Mouse (Mus musculus) forebrain, embryonic 14.5 days (tissue): ENCODE measurements at regions not wholly inside any gene's neighbourhood (a gene's known extent, or its start where the extent isn't known, plus 50 kb on each side); places are given as distances from the start of the nearest gene placed in this dataset.
A peak's percentile ranks its signal among the peaks of the same experiment; 100 is the strongest.

Experiments used
- ATAC-seq: fragments of 200-750 bp; cut with Nextera tagmentation; 2 replicates; pipeline ENCODE4 v1.8.0; 2017; ENCODE audit warnings: mild to moderate bottlenecking, moderate library complexity
- DNase-seq: peaks from one replicate; pipeline ENCODE4 v3.0.0-alpha.2; 2015; ENCODE audit warnings: low spot score
- H3K27ac ChIP-seq: fragments of 300-500 bp; sonication (generic); 2 replicates; pipeline ENCODE4 v1.5.1; 2014; ENCODE audit warnings: low read depth, mild to moderate bottlenecking, control low read depth, low read length, moderate library complexity
- H3K27me3 ChIP-seq: fragments of 300-500 bp; sonication (generic); replicated peaks from 2 replicates; pipeline ENCODE4 v1.6.1; 2014; ENCODE audit warnings: low read length, control low read depth, mixed read lengths; ENCODE audit not compliant: control insufficient read depth, insufficient read depth
- H3K36me3 ChIP-seq: fragments of 300-500 bp; sonication (generic); 2 replicates; pipeline ENCODE4 v1.6.1; 2014; ENCODE audit warnings: low read length, control low read depth; ENCODE audit not compliant: control insufficient read depth, insufficient read depth
- H3K4me1 ChIP-seq: fragments of 300-500 bp; sonication (generic); 2 replicates; pipeline ENCODE4 v1.6.1; 2014; ENCODE audit warnings: antibody characterized with exemption, low read length, control low read depth; ENCODE audit not compliant: control insufficient read depth, insufficient read depth
- H3K4me2 ChIP-seq: fragments of 300-500 bp; sonication (generic); 2 replicates; pipeline ENCODE4 v1.6.1; 2014; ENCODE audit warnings: mild to moderate bottlenecking, control low read depth, low read length
- H3K4me3 ChIP-seq: fragments of 300-500 bp; sonication (generic); 2 replicates; pipeline ENCODE4 v1.5.1; 2014; ENCODE audit warnings: low read depth, low read length, control low read depth
- H3K9ac ChIP-seq: fragments of 300-500 bp; sonication (generic); 2 replicates; pipeline ENCODE4 v1.6.1; 2014; ENCODE audit warnings: mild to moderate bottlenecking, low read length, control low read depth, moderate library complexity
- H3K9me3 ChIP-seq: fragments of 300-500 bp; sonication (generic); replicated peaks from 2 replicates; pipeline ENCODE4 v1.6.1; 2016; ENCODE audit warnings: low read length, control low read depth, mixed read lengths; ENCODE audit not compliant: control insufficient read depth
- WGBS: fragments of 180-500 bp; shearing (Covaris S2); extraction: QIAGEN DNeasy Blood & Tissue Kit; methylation state at CpG from one replicate; pipeline ENCODE4 v1.1.7; 2014; 5-methylcytosine and 5-hydroxymethylcytosine counted together

DNA sequence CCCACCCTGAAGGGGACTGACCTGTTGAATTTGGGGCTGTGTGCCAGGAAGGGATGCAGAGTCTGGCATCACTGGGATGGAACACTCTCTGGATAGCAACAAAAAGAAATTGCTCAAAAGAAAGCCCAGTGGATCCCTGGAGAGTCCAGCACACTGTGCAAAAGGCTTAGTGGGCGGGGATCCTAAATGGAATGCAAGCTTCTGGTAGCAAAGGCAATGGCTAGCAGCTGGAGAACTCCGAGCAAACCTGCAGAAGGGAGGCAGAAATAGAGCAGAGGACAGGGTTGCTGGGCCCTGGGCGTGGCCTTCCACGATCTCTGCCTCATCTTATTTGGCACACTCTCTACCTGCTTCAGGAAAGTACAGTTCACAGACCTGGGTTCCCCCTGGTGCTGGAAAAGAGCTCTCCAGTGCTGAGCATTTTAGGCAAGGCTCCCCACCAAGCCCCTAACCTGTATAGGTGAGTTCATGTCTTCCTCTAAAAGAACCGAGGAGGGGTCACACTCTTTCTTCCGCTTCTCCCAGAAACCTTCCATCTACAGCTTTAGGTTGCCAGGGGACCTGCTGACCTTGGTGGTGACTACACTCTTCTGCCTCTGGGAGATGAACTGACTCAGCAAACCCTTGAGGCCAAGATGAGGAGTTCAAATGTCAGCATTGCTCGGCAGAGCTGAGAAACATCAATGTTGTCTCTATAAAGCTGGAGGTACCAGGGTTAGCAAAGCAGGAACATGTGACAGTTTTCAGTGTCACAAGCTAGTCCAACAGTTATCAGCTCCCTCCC lies 112.6 kb upstream of the Slc44a1 start:
- Histone ChIP-seq H3K4me3 (no peak overlapping the region), H3K27ac (no peak overlapping the region), H3K36me3 (no peaks in the 10 kb centered on the region), H3K4me1 (no peaks in the 10 kb centered on the region), H3K27me3 (no peaks in the 10 kb centered on the region), H3K9me3 (no peaks in the 10 kb centered on the region), H3K9ac (no peak overlapping the region), H3K4me2 (no peak overlapping the region)
- WGBS, result 60% methylated on average over 7 of the region's 7 CpGs
- peak; percentile 22 for DNase-seq
- ATAC-seq, result peak; percentile 34; the same call in 1 of the 2 replicates

DNA sequence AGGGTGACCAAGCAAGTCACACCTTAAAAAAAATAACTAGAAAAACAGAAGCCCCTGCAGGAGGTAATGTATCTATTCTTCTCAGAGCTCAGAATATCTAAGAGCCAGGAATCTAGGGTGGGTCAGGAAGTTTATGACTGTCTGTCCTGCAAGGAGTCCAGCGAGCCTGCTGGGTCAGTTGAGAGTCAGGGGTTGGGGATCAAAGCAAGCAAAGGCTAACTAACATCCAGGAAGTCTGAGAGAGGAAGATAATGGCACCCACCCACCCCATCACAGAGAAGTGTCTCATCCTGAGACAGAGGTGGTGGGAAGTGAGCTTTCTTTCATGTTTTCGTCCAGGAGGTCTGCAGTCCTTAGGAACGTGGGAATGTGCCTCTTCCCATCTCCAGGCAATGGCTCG lies 116.4 kb upstream of the Slc44a1 start:
- no peak for DNase-seq
- Histone ChIP-seq H3K4me3 (no peak overlapping the region), H3K36me3 (no peaks in the 10 kb centered on the region), H3K9me3 (no peaks in the 10 kb centered on the region), H3K4me1 (no peaks in the 10 kb centered on the region), H3K4me2 (no peak overlapping the region), H3K9ac (no peak overlapping the region), H3K27me3 (no peaks in the 10 kb centered on the region), H3K27ac (no peak overlapping the region)
- ATAC-seq, result no peak
- WGBS, result 87% methylated on average over 4 of the region's 4 CpGs

DNA sequence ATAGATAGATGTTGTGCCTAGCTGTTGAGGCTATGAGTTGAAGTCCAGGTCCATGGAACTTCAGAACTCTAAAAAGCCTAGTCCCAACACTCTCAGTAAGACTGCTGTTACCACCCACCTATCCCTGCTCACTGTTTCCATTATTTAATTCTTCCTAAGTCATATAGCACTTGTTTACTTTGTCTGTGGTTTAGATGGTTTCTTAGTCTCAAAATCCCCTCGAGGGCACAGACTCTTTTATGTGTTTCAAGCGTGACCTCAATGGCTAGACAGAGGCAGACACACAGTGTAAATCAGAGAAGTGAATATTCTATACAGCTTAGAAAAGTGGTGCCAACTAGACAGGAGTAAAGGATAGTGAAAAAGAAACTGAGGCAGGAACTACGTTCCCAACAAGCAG lies 117.0 kb upstream of the Slc44a1 start:
- H3K9ac ChIP-seq, result no peak overlapping the region
- no peaks in the 10 kb centered on the region for H3K27me3 ChIP-seq
- DNase-seq, result no peak
- ATAC-seq, result no peak
- H3K4me3 ChIP-seq, result no peak overlapping the region
- no peaks in the 10 kb centered on the region for H3K4me1 ChIP-seq
- 83% methylated on average over 3 of the region's 3 CpGs for WGBS
- H3K4me2 ChIP-seq, result no peak overlapping the region
- no peaks in the 10 kb centered on the region for H3K36me3 ChIP-seq
- H3K9me3 ChIP-seq, result no peaks in the 10 kb centered on the region
- no peak overlapping the region for H3K27ac ChIP-seq

DNA sequence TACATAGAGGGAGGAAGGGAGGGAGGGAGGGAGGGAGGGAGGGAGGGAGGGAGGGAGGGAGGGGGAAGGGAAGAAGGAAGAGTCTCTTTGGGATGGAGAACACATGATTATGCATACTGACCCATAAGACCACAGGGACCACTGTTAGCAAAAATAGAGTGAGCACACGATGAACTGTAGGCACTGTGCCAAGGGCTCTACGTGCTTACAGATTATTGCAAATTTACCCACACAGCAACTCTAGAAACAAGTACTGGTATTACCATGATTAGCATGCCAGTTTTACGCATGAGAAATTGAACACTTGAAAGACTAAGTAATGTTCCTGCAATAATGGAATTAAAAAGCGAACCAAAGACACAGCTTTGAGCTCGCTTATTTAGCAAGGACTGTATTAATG lies 117.7 kb upstream of the Slc44a1 start:
- H3K9ac ChIP-seq, result no peak overlapping the region
- DNase-seq (peak; percentile 22), ATAC-seq (no peak)
- no peaks in the 10 kb centered on the region for H3K36me3 ChIP-seq
- no peak overlapping the region for H3K4me2 ChIP-seq
- H3K27me3 ChIP-seq, result no peaks in the 10 kb centered on the region
- no peaks in the 10 kb centered on the region for H3K9me3 ChIP-seq
- H3K27ac ChIP-seq, result no peak overlapping the region
- no peak overlapping the region for H3K4me3 ChIP-seq
- 58% methylated on average over 5 of the region's 5 CpGs for WGBS
- peaks cover 3% of the 10 kb centered on the region; the same call in 1 of the 2 replicates for H3K4me1 ChIP-seq

DNA sequence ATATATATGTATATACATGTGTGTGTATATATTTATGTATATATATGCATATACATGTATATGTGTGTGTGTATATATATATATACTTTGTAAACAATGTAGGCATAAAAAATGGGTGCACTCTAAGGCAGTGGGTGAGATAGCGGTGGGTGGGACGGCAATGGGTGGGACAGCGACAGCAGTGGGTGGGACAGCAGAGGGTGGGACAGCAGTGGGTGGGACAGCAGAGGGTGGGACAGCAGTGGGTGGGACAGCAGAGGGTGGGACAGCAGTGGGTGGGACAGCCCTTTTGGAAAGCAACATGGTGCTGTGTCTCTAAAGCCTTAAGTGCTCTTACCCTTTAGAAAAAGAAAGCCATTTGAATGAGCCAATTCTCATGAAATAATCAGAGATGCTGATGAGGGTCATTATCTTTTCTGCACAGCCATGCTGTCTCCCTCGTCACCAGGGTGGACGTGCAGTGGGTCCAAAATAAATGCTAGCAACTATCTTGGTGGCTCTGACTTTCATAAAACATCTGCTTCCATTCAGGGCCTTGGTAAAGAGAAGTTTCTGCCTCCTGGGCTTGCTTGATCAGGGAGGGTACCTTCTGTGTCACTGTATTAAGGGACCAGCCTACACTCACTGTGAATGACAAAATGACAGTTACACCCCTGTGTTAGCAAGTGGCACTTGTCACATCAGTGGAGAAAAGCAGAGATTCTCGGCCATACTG lies 119.3 kb upstream of the Slc44a1 start:
- H3K4me1 ChIP-seq, result peaks cover 13% of the 10 kb centered on the region; the same call in 1 of the 2 replicates
- no peak overlapping the region for H3K4me2 ChIP-seq
- H3K36me3 ChIP-seq, result no peaks in the 10 kb centered on the region
- H3K27me3 ChIP-seq, result no peaks in the 10 kb centered on the region
- no peak overlapping the region for H3K27ac ChIP-seq
- ATAC-seq (peak; percentile 63), DNase-seq (peak; percentile 60)
- H3K4me3 ChIP-seq, result no peak overlapping the region
- WGBS, result 63% methylated on average over 6 of the region's 6 CpGs
- no peak overlapping the region for H3K9ac ChIP-seq
- H3K9me3 ChIP-seq, result no peaks in the 10 kb centered on the region

DNA sequence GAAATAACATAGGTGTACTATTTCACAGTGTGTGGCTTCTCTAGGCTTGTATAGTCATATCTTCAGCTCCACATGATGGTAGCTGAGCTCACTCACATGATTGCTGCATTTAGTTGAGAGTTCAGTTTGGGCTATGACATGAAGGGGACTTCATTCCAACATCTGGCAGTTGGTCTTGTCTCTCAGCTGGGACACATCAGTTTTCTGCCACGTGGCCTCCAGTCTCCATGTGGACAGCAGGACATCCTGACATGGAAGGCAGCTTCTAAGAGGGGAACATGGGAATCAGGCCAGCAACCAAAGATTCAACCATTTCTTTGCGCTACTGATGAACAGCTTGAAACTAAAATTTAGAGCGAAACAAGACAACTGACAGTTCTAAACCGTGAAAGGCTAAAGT lies 121.2 kb upstream of the Slc44a1 start:
- H3K9ac ChIP-seq, result no peak overlapping the region
- H3K4me1 ChIP-seq, result peaks cover 15% of the 10 kb centered on the region; the same call in 1 of the 2 replicates
- H3K4me3 ChIP-seq, result no peak overlapping the region
- DNase-seq (no peak), ATAC-seq (no peak)
- no peaks in the 10 kb centered on the region for H3K9me3 ChIP-seq
- no peak overlapping the region for H3K4me2 ChIP-seq
- H3K27ac ChIP-seq, result no peak overlapping the region
- WGBS, result 93% methylated on average over 4 of the region's 4 CpGs
- no peaks in the 10 kb centered on the region for H3K36me3 ChIP-seq
- H3K27me3 ChIP-seq, result no peaks in the 10 kb centered on the region

DNA sequence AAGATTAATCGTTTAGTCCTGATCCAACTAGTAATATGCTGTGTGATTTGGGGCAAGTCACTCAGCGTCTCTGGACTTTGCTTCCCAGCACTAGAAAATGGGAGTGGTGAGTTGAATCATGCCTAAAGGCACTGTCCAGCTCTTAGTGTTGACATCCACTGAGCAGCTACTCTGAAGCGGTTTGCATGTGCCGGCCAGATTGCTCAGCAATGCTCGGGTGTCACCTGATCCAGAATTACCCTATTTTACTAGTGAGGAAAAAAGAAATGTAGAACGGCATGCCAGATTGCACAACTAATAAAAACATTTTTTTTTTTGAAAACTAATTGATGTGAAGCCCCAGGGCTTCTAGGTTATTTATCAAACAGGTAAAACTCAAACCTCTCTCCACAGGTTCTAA lies 122.0 kb upstream of the Slc44a1 start:
- H3K4me3 ChIP-seq, result no peak overlapping the region
- H3K9me3 ChIP-seq, result no peaks in the 10 kb centered on the region
- H3K4me1 ChIP-seq, result peaks cover 15% of the 10 kb centered on the region; the same call in 1 of the 2 replicates
- WGBS, result 86% methylated on average over 6 of the region's 6 CpGs
- ATAC-seq, result no peak
- peak overlapping the region; percentile 65; the same call in 1 of the 2 replicates for H3K27ac ChIP-seq
- no peak overlapping the region for H3K4me2 ChIP-seq
- H3K27me3 ChIP-seq, result no peaks in the 10 kb centered on the region
- no peak for DNase-seq
- H3K36me3 ChIP-seq, result no peaks in the 10 kb centered on the region
- H3K9ac ChIP-seq, result no peak overlapping the region

DNA sequence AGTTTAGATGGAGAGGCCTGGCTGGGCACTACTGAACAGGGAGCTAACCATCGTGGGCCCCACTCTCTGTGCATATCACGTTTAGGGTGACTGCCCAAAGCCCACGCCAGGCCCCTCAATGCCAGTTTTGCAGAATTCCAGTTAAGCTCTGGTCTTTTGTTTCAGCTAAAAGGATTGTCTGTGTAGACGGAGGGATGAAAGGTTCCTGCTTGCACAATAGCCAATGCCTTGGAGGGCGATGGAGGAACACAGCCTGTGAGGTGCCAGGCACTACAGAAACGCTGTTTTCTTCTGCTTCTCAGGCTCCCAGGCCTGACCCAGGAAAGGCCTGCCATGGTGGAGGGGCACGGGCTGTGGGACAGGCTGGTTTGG lies 122.8 kb upstream of the Slc44a1 start:
- Histone ChIP-seq H3K27me3 (no peaks in the 10 kb centered on the region), H3K36me3 (no peaks in the 10 kb centered on the region), H3K4me1 (peaks cover 15% of the 10 kb centered on the region; the same call in 1 of the 2 replicates), H3K9ac (peak overlapping the region; percentile 18; the same call in 1 of the 2 replicates), H3K27ac (peak overlapping the region; percentile 61), H3K9me3 (no peaks in the 10 kb centered on the region), H3K4me3 (no peak overlapping the region), H3K4me2 (no peak overlapping the region)
- DNase-seq, result peak; percentile 78
- peak; percentile 58 for ATAC-seq
- 10% methylated on average over 7 of the region's 7 CpGs for WGBS
